Mouse (Mus musculus) thymus, adult 2 months (tissue): ENCODE results near the gene Cfh.

Source experiments
- CTCF ChIP-seq: fragments of 200-500 bp; IDR thresholded peaks from 2 replicates; pipeline ENCODE4 v1.5.1; 2012; ENCODE audit warnings: mild to moderate bottlenecking, control low read depth, low read length, moderate library complexity, borderline replicate concordance; ENCODE audit not compliant: control insufficient read depth, poor library complexity, insufficient read depth; ENCODE audit errors: extremely low read depth
- POLR2A ChIP-seq: fragments of 200-500 bp; IDR thresholded peaks from 2 replicates; pipeline ENCODE4 v1.6.1; 2012; ENCODE audit warnings: mild to moderate bottlenecking, low read length, control low read depth, moderate library complexity; ENCODE audit not compliant: control insufficient read depth, poor library complexity, insufficient read depth; ENCODE audit errors: extremely low read depth

DNA sequence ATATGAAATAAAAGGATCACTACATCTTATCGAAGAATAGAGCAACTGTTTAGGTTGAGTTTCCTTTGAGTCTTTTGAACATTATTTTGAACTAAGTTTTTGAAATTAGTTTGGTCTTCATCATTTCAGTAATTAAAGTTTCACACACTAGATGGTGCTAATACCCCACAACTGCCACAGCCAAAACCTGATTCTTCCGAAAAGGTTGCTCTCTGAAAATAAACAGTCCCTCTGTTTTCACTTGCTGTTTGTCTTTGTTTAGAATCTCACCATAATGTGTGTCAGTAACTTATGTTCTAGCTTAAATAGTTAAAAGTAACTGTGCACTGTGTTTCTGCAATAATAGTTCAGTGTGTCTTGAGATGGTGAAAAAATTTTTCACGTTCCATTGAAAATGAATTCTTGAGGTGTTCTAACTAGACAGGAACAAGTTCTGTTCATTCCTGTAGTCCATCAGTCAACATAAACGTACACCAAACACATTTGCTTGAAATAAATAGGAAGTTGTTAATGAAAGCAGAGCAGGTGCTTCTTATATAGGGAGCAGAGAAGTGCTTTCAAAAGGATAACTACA is 11.9 kb downstream of the Cfh start:
- TF ChIP-seq POLR2A (no peak), CTCF (no peak)
